Mouse (Mus musculus): ENCODE measurements around the gene Sbk1. TPM values are rescaled to one million over a fixed set of nuclear protein-coding genes. Genes with fewer than 3 reads are reported as not detected.
"Not testable (repeated sequence)": the region's sequence is repeated elsewhere in the genome, so short reads cannot be mapped to it uniquely, and the experiment has no call there.

Sbk1 gene
- polyA plus RNA-seq, 1 experiment from 2014 or later, result 16.5 TPM

GRCm38 (mm10) chr7:126282683-126282990 lies 10.2 kb downstream of the Sbk1 start:
- WGBS, result 65% methylated on average over 7 of the region's 8 CpGs
- not testable (repeated sequence) for ATAC-seq (ENCODE audit: low read depth); H3K36me3 ChIP-seq (ENCODE audit: control insufficient read depth, insufficient read depth, low read length); H3K4me2 ChIP-seq (ENCODE audit: low read depth, low read length); H3K9ac ChIP-seq (ENCODE audit: low read length); H3K27ac ChIP-seq (ENCODE audit: low read length); H3K27me3 ChIP-seq (ENCODE audit: control insufficient read depth, insufficient read depth, low read depth, low read length); H3K9me3 ChIP-seq (ENCODE audit: control insufficient read depth, low read length); H3K4me3 ChIP-seq (ENCODE audit: low read length); H3K4me1 ChIP-seq (replicated peaks; ENCODE audit: control insufficient read depth, insufficient read depth, low read length)

- Histone ChIP-seq H3K4me2 (ENCODE audit: low read depth, low read length) (no peak overlapping the region), H3K36me3 (ENCODE audit: control insufficient read depth, insufficient read depth, low read length) (no peaks in the 10 kb centered on the region), H3K9me3 (ENCODE audit: control insufficient read depth, low read length) (no peaks in the 10 kb centered on the region), H3K27ac (ENCODE audit: low read length) (no peak overlapping the region), H3K9ac (ENCODE audit: low read length) (no peak overlapping the region), H3K4me1 (replicated peaks; ENCODE audit: control insufficient read depth, insufficient read depth, low read length) (peaks cover 10% of the 10 kb centered on the region; the same call in 1 of the 2 replicates), H3K4me3 (ENCODE audit: low read length) (no peak overlapping the region), H3K27me3 (ENCODE audit: control insufficient read depth, insufficient read depth, low read depth, low read length) (no peaks in the 10 kb centered on the region)
- ATAC-seq (ENCODE audit: low read depth), result no peak
- 80% methylated on average over 5 of the region's 5 CpGs for WGBS
These were observed 11.6 kb downstream of the Sbk1 start for GRCm38 (mm10) chr7:126284021-126284420.

- H3K9me3 ChIP-seq (ENCODE audit: control insufficient read depth, low read length), result no peaks in the 10 kb centered on the region
- 77% methylated on average over 4 of the region's 4 CpGs for WGBS
- no peak overlapping the region for H3K4me2 ChIP-seq (ENCODE audit: low read depth, low read length)
- H3K36me3 ChIP-seq (ENCODE audit: control insufficient read depth, insufficient read depth, low read length), result no peaks in the 10 kb centered on the region
- no peaks in the 10 kb centered on the region for H3K27me3 ChIP-seq (ENCODE audit: control insufficient read depth, insufficient read depth, low read depth, low read length)
- peaks cover 10% of the 10 kb centered on the region; the same call in 1 of the 2 replicates for H3K4me1 ChIP-seq (replicated peaks; ENCODE audit: control insufficient read depth, insufficient read depth, low read length)
- no peak overlapping the region for H3K27ac ChIP-seq (ENCODE audit: low read length)
- no peak overlapping the region for H3K9ac ChIP-seq (ENCODE audit: low read length)
- no peak for ATAC-seq (ENCODE audit: low read depth)
- no peak overlapping the region for H3K4me3 ChIP-seq (ENCODE audit: low read length)
These were observed 12.0 kb downstream of the Sbk1 start for GRCm38 (mm10) chr7:126284441-126284840.

- no peak overlapping the region for H3K27ac ChIP-seq (ENCODE audit: low read length)
- H3K4me1 ChIP-seq (replicated peaks; ENCODE audit: control insufficient read depth, insufficient read depth, low read length), result peaks cover 10% of the 10 kb centered on the region; the same call in 1 of the 2 replicates
- no peak for ATAC-seq (ENCODE audit: low read depth)
- WGBS, result 55% methylated on average over 4 of the region's 4 CpGs
- no peaks in the 10 kb centered on the region for H3K9me3 ChIP-seq (ENCODE audit: control insufficient read depth, low read length)
- no peaks in the 10 kb centered on the region for H3K36me3 ChIP-seq (ENCODE audit: control insufficient read depth, insufficient read depth, low read length)
- H3K27me3 ChIP-seq (ENCODE audit: control insufficient read depth, insufficient read depth, low read depth, low read length), result no peaks in the 10 kb centered on the region
- no peak overlapping the region for H3K4me3 ChIP-seq (ENCODE audit: low read length)
- H3K4me2 ChIP-seq (ENCODE audit: low read depth, low read length), result no peak overlapping the region
- H3K9ac ChIP-seq (ENCODE audit: low read length), result no peak overlapping the region
These were observed 12.4 kb downstream of the Sbk1 start for GRCm38 (mm10) chr7:126284865-126285264.

GRCm38 (mm10) chr7:126285293-126286211 lies 13.1 kb downstream of the Sbk1 start:
- Histone ChIP-seq H3K27me3 (ENCODE audit: control insufficient read depth, insufficient read depth, low read depth, low read length) (no peaks in the 10 kb centered on the region), H3K9ac (ENCODE audit: low read length) (no peak overlapping the region), H3K36me3 (ENCODE audit: control insufficient read depth, insufficient read depth, low read length) (no peaks in the 10 kb centered on the region), H3K4me1 (replicated peaks; ENCODE audit: control insufficient read depth, insufficient read depth, low read length) (peaks cover 10% of the 10 kb centered on the region; the same call in 1 of the 2 replicates), H3K4me3 (ENCODE audit: low read length) (no peak overlapping the region), H3K9me3 (ENCODE audit: control insufficient read depth, low read length) (no peaks in the 10 kb centered on the region), H3K27ac (ENCODE audit: low read length) (no peak overlapping the region), H3K4me2 (ENCODE audit: low read depth, low read length) (no peak overlapping the region)
- 68% methylated on average over 12 of the region's 12 CpGs for whole genome bisulfite sequencing
- 0 out of 2 replicates have a peak, but pooled peaks have one; percentile 12 for ATAC-seq (ENCODE audit: low read depth)

- Histone ChIP-seq H3K9me3 (ENCODE audit: control insufficient read depth, low read length) (no peaks in the 10 kb centered on the region), H3K4me1 (replicated peaks; ENCODE audit: control insufficient read depth, insufficient read depth, low read length) (peaks cover 10% of the 10 kb centered on the region; the same call in 1 of the 2 replicates)
These were observed 13.9 kb downstream of the Sbk1 start for GRCm38 (mm10) chr7:126286311-126286710.

GRCm38 (mm10) chr7:126287493-126288103 lies 15.2 kb downstream of the Sbk1 start:
- Histone ChIP-seq H3K27me3 (ENCODE audit: control insufficient read depth, insufficient read depth, low read depth, low read length) (no peaks in the 10 kb centered on the region), H3K36me3 (ENCODE audit: control insufficient read depth, insufficient read depth, low read length) (peaks cover 10% of the 10 kb centered on the region), H3K27ac (ENCODE audit: low read length) (no peak overlapping the region), H3K9me3 (ENCODE audit: control insufficient read depth, low read length) (no peaks in the 10 kb centered on the region), H3K4me1 (replicated peaks; ENCODE audit: control insufficient read depth, insufficient read depth, low read length) (peaks cover 10% of the 10 kb centered on the region; the same call in 1 of the 2 replicates), H3K9ac (ENCODE audit: low read length) (peak overlapping the region; percentile 36; the same call in 1 of the 2 replicates), H3K4me3 (ENCODE audit: low read length) (no peak overlapping the region), H3K4me2 (ENCODE audit: low read depth, low read length) (no peak overlapping the region)
- ATAC-seq (ENCODE audit: low read depth), result 0 out of 2 replicates have a peak, but pooled peaks have one; percentile 31
- 47% methylated on average over 10 of the region's 10 CpGs for WGBS

More at GRCm38 (mm10) chr7:126286311-126286710, 13.9 kb downstream of the Sbk1 start:
- ATAC-seq (ENCODE audit: low read depth), result no peak
- Histone ChIP-seq H3K27ac (ENCODE audit: low read length) (no peak overlapping the region), H3K4me3 (ENCODE audit: low read length) (no peak overlapping the region), H3K9ac (ENCODE audit: low read length) (no peak overlapping the region), H3K36me3 (ENCODE audit: control insufficient read depth, insufficient read depth, low read length) (no peaks in the 10 kb centered on the region; the same call in 1 of the 2 replicates), H3K4me2 (ENCODE audit: low read depth, low read length) (no peak overlapping the region), H3K27me3 (ENCODE audit: control insufficient read depth, insufficient read depth, low read depth, low read length) (no peaks in the 10 kb centered on the region)
- WGBS, result 81% methylated on average over 2 of the region's 2 CpGs

- H3K36me3 ChIP-seq (ENCODE audit: control insufficient read depth, insufficient read depth, low read length), result peaks cover 13% of the 10 kb centered on the region
- H3K27me3 ChIP-seq (ENCODE audit: control insufficient read depth, insufficient read depth, low read depth, low read length), result no peaks in the 10 kb centered on the region
- ATAC-seq (ENCODE audit: low read depth), result no peak
- no peak overlapping the region for H3K27ac ChIP-seq (ENCODE audit: low read length)
- no peak overlapping the region; the same call in 1 of the 2 replicates for H3K9ac ChIP-seq (ENCODE audit: low read length)
- H3K4me3 ChIP-seq (ENCODE audit: low read length), result no peak overlapping the region
- 86% methylated on average over 2 of the region's 2 CpGs for WGBS
- no peak overlapping the region for H3K4me2 ChIP-seq (ENCODE audit: low read depth, low read length)
- peaks cover 10% of the 10 kb centered on the region; the same call in 1 of the 2 replicates for H3K4me1 ChIP-seq (replicated peaks; ENCODE audit: control insufficient read depth, insufficient read depth, low read length)
- no peaks in the 10 kb centered on the region for H3K9me3 ChIP-seq (ENCODE audit: control insufficient read depth, low read length)
These were observed 15.7 kb downstream of the Sbk1 start for GRCm38 (mm10) chr7:126288104-126288497.

GRCm38 (mm10) chr7:126288571-126289091 lies 16.2 kb downstream of the Sbk1 start:
- Histone ChIP-seq H3K36me3 (ENCODE audit: control insufficient read depth, insufficient read depth, low read length) (peaks cover 18% of the 10 kb centered on the region), H3K4me3 (ENCODE audit: low read length) (no peak overlapping the region), H3K4me1 (replicated peaks; ENCODE audit: control insufficient read depth, insufficient read depth, low read length) (peaks cover 10% of the 10 kb centered on the region; the same call in 1 of the 2 replicates), H3K9me3 (ENCODE audit: control insufficient read depth, low read length) (no peaks in the 10 kb centered on the region), H3K9ac (ENCODE audit: low read length) (no peak overlapping the region), H3K27ac (ENCODE audit: low read length) (no peak overlapping the region), H3K27me3 (ENCODE audit: control insufficient read depth, insufficient read depth, low read depth, low read length) (no peaks in the 10 kb centered on the region), H3K4me2 (ENCODE audit: low read depth, low read length) (no peak overlapping the region)
- 78% methylated on average over 13 of the region's 13 CpGs for WGBS
- ATAC-seq (ENCODE audit: low read depth), result no peak

All from lung, embryonic 16.5 days (tissue).